Mouse (Mus musculus) forebrain, embryonic 16.5 days (tissue): ENCODE data around the gene Mettl1. TPM values are rescaled to one million over a fixed set of nuclear protein-coding genes. Genes with fewer than 3 reads are reported as not detected.

ENCODE experiments used
- ATAC-seq: fragments of 200-750 bp; cut with Nextera tagmentation; 2 replicates; pipeline ENCODE4 v1.8.0; 2017; ENCODE audit warnings: mild to moderate bottlenecking, moderate library complexity
- H3K27ac ChIP-seq: fragments of 300-500 bp; sonication (generic); 2 replicates; pipeline ENCODE4 v1.5.1; 2014; ENCODE audit warnings: low read length, control low read depth
- H3K27me3 ChIP-seq: fragments of 300-500 bp; sonication (generic); replicated peaks from 2 replicates; pipeline ENCODE4 v1.6.1; 2014; ENCODE audit warnings: low read length; ENCODE audit not compliant: control insufficient read depth, insufficient read depth
- H3K36me3 ChIP-seq: fragments of 300-500 bp; sonication (generic); 2 replicates; pipeline ENCODE4 v1.6.1; 2014; ENCODE audit not compliant: control insufficient read depth, insufficient read depth
- H3K4me1 ChIP-seq: fragments of 300-500 bp; sonication (generic); replicated peaks from 2 replicates; pipeline ENCODE4 v1.6.1; 2014; ENCODE audit warnings: low read length; ENCODE audit not compliant: control insufficient read depth, insufficient read depth
- H3K4me2 ChIP-seq: fragments of 300-500 bp; sonication (generic); 2 replicates; pipeline ENCODE4 v1.6.1; 2014; ENCODE audit warnings: mild to moderate bottlenecking, low read length, control low read depth
- H3K4me3 ChIP-seq: fragments of 300-500 bp; sonication (generic); replicated peaks from 2 replicates; pipeline ENCODE4 v1.5.1; 2014; ENCODE audit warnings: mild to moderate bottlenecking, low read length, control low read depth
- H3K9ac ChIP-seq: fragments of 300-500 bp; sonication (generic); replicated peaks from 2 replicates; pipeline ENCODE4 v1.6.1; 2014; ENCODE audit warnings: low read depth, low read length, control low read depth
- H3K9me3 ChIP-seq: fragments of 300-500 bp; sonication (generic); 2 replicates; pipeline ENCODE4 v1.6.1; 2016; ENCODE audit warnings: low read length; ENCODE audit not compliant: control insufficient read depth
- WGBS: fragments of 180-500 bp; shearing (Covaris S2); extraction: QIAGEN DNeasy Blood & Tissue Kit; methylation state at CpG from one replicate; pipeline ENCODE4 v1.1.7; 2014; 5-methylcytosine and 5-hydroxymethylcytosine counted together
- polyA plus RNA-seq: library from polyadenylated mRNA; unstranded; fragments of >200 nt; fragmentation: Nextera tagmentation; extraction: Ambion mirVana; gene quantifications from 2 replicates; pipeline ENCODE4 v1.2.1, GENCODE M21; 2015

The Mettl1 gene
- polyA plus RNA-seq, 1 experiment from 2014 or later: 23.0 TPM

- H3K4me2 ChIP-seq: no peak overlapping the region; the same call in 1 of the 2 replicates
- no peak overlapping the region; the same call in 1 of the 2 replicates for H3K4me3 ChIP-seq
- 76% methylated on average over 5 of the region's 5 CpGs for whole genome bisulfite sequencing
- peaks cover 25% of the 10 kb centered on the region for H3K36me3 ChIP-seq
- no peaks in the 10 kb centered on the region for H3K27me3 ChIP-seq
- no peaks in the 10 kb centered on the region for H3K9me3 ChIP-seq
- H3K9ac ChIP-seq: no peak overlapping the region
- no peak for ATAC-seq
- H3K4me1 ChIP-seq: peaks cover 41% of the 10 kb centered on the region
- peak overlapping the region; percentile 87 for H3K27ac ChIP-seq
Observed at GRCm38 (mm10) chr10:127062503-127062902, 21.3 kb downstream of the Mettl1 start.

GRCm38 (mm10) chr10:127063239-127063872 is 22.1 kb downstream of the Mettl1 start, which contains the start of gene Cdk4:
Gene Cdk4 (plus strand): TSS chr10:127063534.
- ATAC-seq: peak; percentile 86
- peaks cover 39% of the 10 kb centered on the region for H3K4me1 ChIP-seq
- peak within 1 kb of the TSS; percentile 91 for H3K27ac ChIP-seq
- H3K9ac ChIP-seq: peak within 1 kb of the TSS; percentile 94
- H3K36me3 ChIP-seq: peaks cover 33% of the 10 kb centered on the region
- peak within 1 kb of the TSS; percentile 85 for H3K4me3 ChIP-seq
- no peaks in the 10 kb centered on the region for H3K27me3 ChIP-seq
- WGBS: 0% methylated on average over 45 of the region's 46 CpGs
- H3K9me3 ChIP-seq: no peaks in the 10 kb centered on the region
- H3K4me2 ChIP-seq: peak within 1 kb of the TSS; percentile 87

- WGBS: 10% methylated on average over 37 of the region's 37 CpGs
- Histone ChIP-seq H3K27me3 (no peaks in the 10 kb centered on the region), H3K9me3 (no peaks in the 10 kb centered on the region), H3K4me1 (peaks cover 40% of the 10 kb centered on the region), H3K9ac (peak overlapping the region; percentile 94), H3K36me3 (peaks cover 35% of the 10 kb centered on the region), H3K4me3 (peak overlapping the region; percentile 85), H3K4me2 (peak overlapping the region; percentile 87), H3K27ac (peak overlapping the region; percentile 91)
- 0 out of 2 replicates have a peak, but pooled peaks have one; percentile 0 for ATAC-seq
Observed at GRCm38 (mm10) chr10:127063913-127064870, 23.0 kb downstream of the Mettl1 start.

GRCm38 (mm10) chr10:127065981-127066380 is 24.8 kb downstream of the Mettl1 start:
- no peak overlapping the region for H3K9ac ChIP-seq
- peaks cover 35% of the 10 kb centered on the region for H3K36me3 ChIP-seq
- ATAC-seq: no peak
- H3K4me1 ChIP-seq: peaks cover 41% of the 10 kb centered on the region
- no peaks in the 10 kb centered on the region for H3K9me3 ChIP-seq
- WGBS: 90% methylated on average over 9 of the region's 9 CpGs
- no peak overlapping the region for H3K4me3 ChIP-seq
- no peak overlapping the region for H3K27ac ChIP-seq
- no peaks in the 10 kb centered on the region for H3K27me3 ChIP-seq
- H3K4me2 ChIP-seq: no peak overlapping the region

- Histone ChIP-seq H3K4me3 (no peak overlapping the region), H3K4me2 (no peak overlapping the region), H3K4me1 (peaks cover 41% of the 10 kb centered on the region), H3K36me3 (peaks cover 35% of the 10 kb centered on the region), H3K27me3 (no peaks in the 10 kb centered on the region), H3K9ac (no peak overlapping the region), H3K27ac (no peak overlapping the region), H3K9me3 (no peaks in the 10 kb centered on the region)
- ATAC-seq: no peak
- WGBS: 88% methylated on average over 14 of the region's 14 CpGs
Observed at GRCm38 (mm10) chr10:127066519-127067018, 25.4 kb downstream of the Mettl1 start.

GRCm38 (mm10) chr10:127068360-127069038 is 27.3 kb downstream of the Mettl1 start:
- Histone ChIP-seq H3K9me3 (no peaks in the 10 kb centered on the region), H3K36me3 (peaks cover 35% of the 10 kb centered on the region), H3K27me3 (no peaks in the 10 kb centered on the region), H3K9ac (no peak overlapping the region), H3K4me3 (peak overlapping the region; percentile 82), H3K4me2 (peak overlapping the region; percentile 99), H3K4me1 (peaks cover 35% of the 10 kb centered on the region), H3K27ac (no peak overlapping the region)
- ATAC-seq: no peak
- WGBS: 77% methylated on average over 9 of the region's 9 CpGs

- Histone ChIP-seq H3K9me3 (no peaks in the 10 kb centered on the region), H3K4me2 (peak overlapping the region; percentile 99), H3K4me3 (peak overlapping the region; percentile 82), H3K4me1 (peaks cover 34% of the 10 kb centered on the region), H3K27me3 (no peaks in the 10 kb centered on the region), H3K27ac (peak overlapping the region; percentile 93), H3K36me3 (peaks cover 35% of the 10 kb centered on the region), H3K9ac (peak overlapping the region; percentile 69)
- ATAC-seq: peak; percentile 84
- WGBS: 8% methylated on average over 30 of the region's 30 CpGs
Observed at GRCm38 (mm10) chr10:127069281-127070189, 28.3 kb downstream of the Mettl1 start.
